Mouse (Mus musculus): ENCODE results near the gene BC004004. TPM values are rescaled to one million over a fixed set of nuclear protein-coding genes. Genes with fewer than 3 reads are reported as not detected.
A peak's percentile ranks its signal among the peaks of the same experiment; 100 is the strongest.

BC004004 gene
- total and polyA plus RNA-seq, 3 experiments = 81.8 to 86.3 TPM; not detected in 1

- no peak for DNase-seq (ENCODE audit: low read depth, low spot score)
- Histone ChIP-seq H3K9ac (ENCODE audit: control insufficient read depth, low read depth, low read length, poor library complexity, severe bottlenecking) (no peak overlapping the region), H3K4me1 (ENCODE audit: control insufficient read depth in 1 of 2, insufficient read depth in 2 of 2, low read length in 2 of 2) (peaks cover 0 to 8% of the 10 kb centered on the region in 2 experiments; a peak in 2 of 4 replicates), H3K79me2 (ENCODE audit: control insufficient read depth, insufficient read depth, low read length, poor library complexity) (no peaks in the 10 kb centered on the region), H3K9me3 (replicated peaks; ENCODE audit: insufficient read depth, low read length) (no peaks in the 10 kb centered on the region), H3K27me3 (ENCODE audit: control insufficient read depth in 1 of 2, insufficient read depth in 2 of 2, low read length in 2 of 2) (no peaks in the 10 kb centered on the region), H3K27ac (ENCODE audit: control insufficient read depth, low read depth, low read length) (no peak overlapping the region), H3K4me3 (ENCODE audit: control insufficient read depth in 1 of 2, insufficient read depth in 1 of 2, low read depth in 2 of 2, low read length in 2 of 2) (no peak overlapping the region), H3K36me3 (ENCODE audit: control insufficient read depth in 1 of 2, insufficient read depth in 2 of 2, low read length in 2 of 2) (peaks cover 4 to 6% of the 10 kb centered on the region in 2 experiments)
- TF ChIP-seq MYC (IDR thresholded peaks at IDR 0.05; ENCODE audit: low read depth, low read length) = no peak
- TF ChIP-seq BHLHE40 (IDR thresholded peaks at IDR 0.05; ENCODE audit: borderline replicate concordance, low read depth, low read length) = no peak
- TF ChIP-seq ZC3H11A (IDR thresholded peaks at IDR 0.05; ENCODE audit: low read depth, low read length) = no peak
- TF ChIP-seq GABPA (IDR thresholded peaks at IDR 0.05; ENCODE audit: low read depth, low read length) = no peak
- TF ChIP-seq NRF1 (IDR thresholded peaks at IDR 0.05; ENCODE audit: insufficient read depth, low read depth, low read length, poor library complexity, severe bottlenecking) = no peak
Observed at GRCm38 (mm10) chr17:29282216-29282952, 13.8 kb downstream of the BC004004 start.

DNA sequence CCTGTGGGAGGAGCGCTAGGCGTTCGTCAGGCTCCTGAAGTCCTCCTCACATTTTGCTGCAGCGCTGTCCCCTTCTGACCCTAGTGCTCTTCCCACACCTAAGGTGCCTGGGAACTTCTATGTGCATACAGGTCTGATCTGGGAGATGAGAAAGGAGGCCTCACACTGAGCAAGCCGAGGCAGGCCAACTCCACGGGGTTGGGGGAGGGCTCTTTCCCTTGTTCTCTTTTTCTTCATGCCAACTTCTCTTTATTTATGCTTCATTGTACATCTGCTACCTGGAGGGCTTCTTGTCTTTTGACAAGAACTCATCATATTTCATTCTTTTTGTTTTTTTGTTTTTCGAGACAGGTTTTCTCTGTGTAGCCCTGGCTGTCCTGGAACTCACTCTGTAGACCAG is 23.2 kb downstream of the BC004004 start:
- peaks cover 0 to 2% of the 10 kb centered on the region in 2 experiments; a peak in 1 of 4 replicates for H3K4me1 ChIP-seq (ENCODE audit: control insufficient read depth in 1 of 2, insufficient read depth in 2 of 2, low read length in 2 of 2)
- H3K27me3 ChIP-seq (ENCODE audit: control insufficient read depth in 1 of 2, insufficient read depth in 2 of 2, low read length in 2 of 2) = no peaks in the 10 kb centered on the region
- peaks cover 3 to 5% of the 10 kb centered on the region in 2 experiments; a peak in 3 of 4 replicates for H3K36me3 ChIP-seq (ENCODE audit: control insufficient read depth in 1 of 2, insufficient read depth in 2 of 2, low read length in 2 of 2)
- no peaks in the 10 kb centered on the region for H3K9me3 ChIP-seq (replicated peaks; ENCODE audit: insufficient read depth, low read length)
- no peak for DNase-seq (ENCODE audit: low read depth, low spot score)
- no peaks in the 10 kb centered on the region for H3K79me2 ChIP-seq (ENCODE audit: control insufficient read depth, insufficient read depth, low read length, poor library complexity)
- H3K9ac ChIP-seq (ENCODE audit: control insufficient read depth, low read depth, low read length, poor library complexity, severe bottlenecking) = no peak overlapping the region
- H3K4me3 ChIP-seq (ENCODE audit: control insufficient read depth in 1 of 2, insufficient read depth in 1 of 2, low read depth in 2 of 2, low read length in 2 of 2) = no peak overlapping the region
- H3K27ac ChIP-seq (ENCODE audit: control insufficient read depth, low read depth, low read length) = no peak overlapping the region
- TF ChIP-seq MXI1 (IDR thresholded peaks at IDR 0.05; ENCODE audit: low read depth, low read length) (no peak), JUND (IDR thresholded peaks at IDR 0.05; ENCODE audit: low read depth, low read length) (no peak), MEF2A (IDR thresholded peaks at IDR 0.05; ENCODE audit: extremely low read depth, insufficient replicate concordance, low read depth, low read length, poor library complexity, severe bottlenecking) (no peak), TBP (IDR thresholded peaks at IDR 0.05; ENCODE audit: low read depth, low read length) (no peak), MAFK (IDR thresholded peaks at IDR 0.05; ENCODE audit: borderline replicate concordance, low read depth, low read length) (no peak)

DNA sequence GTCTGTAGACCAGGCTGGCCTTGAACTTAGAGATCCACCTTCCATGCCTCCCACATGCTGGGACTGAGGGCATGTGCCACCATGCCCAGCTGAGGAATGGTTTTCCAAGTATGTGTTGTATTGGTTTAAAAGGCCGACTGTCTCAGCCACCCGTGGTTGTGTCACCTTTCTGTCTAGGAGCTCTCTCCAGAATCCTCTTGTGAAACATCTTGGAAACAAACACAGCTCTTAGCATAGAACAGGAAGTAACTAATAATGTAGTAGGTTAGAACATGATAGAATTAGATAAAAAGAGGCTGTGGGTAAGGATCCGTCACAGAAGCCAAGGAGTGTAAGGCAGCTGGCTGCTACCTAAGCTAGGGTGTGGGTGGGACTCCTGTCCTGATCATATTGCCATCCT is 24.4 kb downstream of the BC004004 start:
- H3K36me3 ChIP-seq (ENCODE audit: control insufficient read depth in 1 of 2, insufficient read depth in 2 of 2, low read length in 2 of 2) = peaks cover 3 to 6% of the 10 kb centered on the region in 2 experiments; a peak in 3 of 4 replicates

More for the DNA sequence above, 24.4 kb downstream of the BC004004 start:
- no peak overlapping the region for H3K27ac ChIP-seq (ENCODE audit: control insufficient read depth, low read depth, low read length)
- DNase-seq (ENCODE audit: low read depth, low spot score) = peak; percentile 33
- H3K9me3 ChIP-seq (replicated peaks; ENCODE audit: insufficient read depth, low read length) = no peaks in the 10 kb centered on the region
- H3K27me3 ChIP-seq (ENCODE audit: control insufficient read depth in 1 of 2, insufficient read depth in 2 of 2, low read length in 2 of 2) = no peaks in the 10 kb centered on the region
- no peak for TF ChIP-seq KAT2A (conservative IDR thresholded peaks at IDR 0.05; ENCODE audit: low read depth, low read length)
- no peak for TF ChIP-seq GABPA (IDR thresholded peaks at IDR 0.05; ENCODE audit: low read depth, low read length)
- TF ChIP-seq NRF1 (IDR thresholded peaks at IDR 0.05; ENCODE audit: insufficient read depth, low read depth, low read length, poor library complexity, severe bottlenecking) = no peak
- no peak for TF ChIP-seq ZC3H11A (IDR thresholded peaks at IDR 0.05; ENCODE audit: low read depth, low read length)
- TF ChIP-seq ZMIZ1 (IDR thresholded peaks at IDR 0.05; ENCODE audit: low read depth, low read length) = no peak
- no peak overlapping the region for H3K9ac ChIP-seq (ENCODE audit: control insufficient read depth, low read depth, low read length, poor library complexity, severe bottlenecking)
- H3K79me2 ChIP-seq (ENCODE audit: control insufficient read depth, insufficient read depth, low read length, poor library complexity) = no peaks in the 10 kb centered on the region
- no peak overlapping the region for H3K4me3 ChIP-seq (ENCODE audit: control insufficient read depth in 1 of 2, insufficient read depth in 1 of 2, low read depth in 2 of 2, low read length in 2 of 2)
- H3K4me1 ChIP-seq (ENCODE audit: control insufficient read depth in 1 of 2, insufficient read depth in 2 of 2, low read length in 2 of 2) = peaks cover 0 to 2% of the 10 kb centered on the region in 2 experiments; a peak in 1 of 4 replicates

All from MEL (cell line).